Mouse (Mus musculus): ENCODE results near the gene Pvrig. TPM values are rescaled to one million over a fixed set of nuclear protein-coding genes. Genes with fewer than 3 reads are reported as not detected.

Gene Pvrig
- polyA plus RNA-seq, 1 experiment from 2014 or later, result not detected

Other genes starting within 250 kb of the Pvrig start
- gene Zscan21, start 225.1 kb upstream of the Pvrig start, polyA plus RNA-seq (2014; fragmentation: Nextera tagmentation; extraction: Ambion mirVana), result 40.0 and 40.4 TPM in 2 replicates
- gene Zfp113, start 186.2 kb upstream of the Pvrig start, polyA plus RNA-seq (2014; fragmentation: Nextera tagmentation; extraction: Ambion mirVana), result 10.3 and 10.4 TPM in 2 replicates
- gene Cops6, start 180.9 kb upstream of the Pvrig start, polyA plus RNA-seq (2014; fragmentation: Nextera tagmentation; extraction: Ambion mirVana), result 242 and 254 TPM in 2 replicates
- gene Ap4m1, start 170.0 kb upstream of the Pvrig start, polyA plus RNA-seq (2014; fragmentation: Nextera tagmentation; extraction: Ambion mirVana), result 9.4 and 9.6 TPM in 2 replicates
- gene Mcm7, start 169.5 kb upstream of the Pvrig start, polyA plus RNA-seq (2014; fragmentation: Nextera tagmentation; extraction: Ambion mirVana), result 89.0 and 102 TPM in 2 replicates
- gene Taf6, start 154.5 kb upstream of the Pvrig start, polyA plus RNA-seq (2014; fragmentation: Nextera tagmentation; extraction: Ambion mirVana), result 65.2 and 66.0 TPM in 2 replicates
- gene Cnpy4, start 154.5 kb upstream of the Pvrig start, polyA plus RNA-seq (2014; fragmentation: Nextera tagmentation; extraction: Ambion mirVana), result 18.5 and 22.8 TPM in 2 replicates
- 6.1 and 6.5 TPM in 2 replicates for gene Mblac1, start 147.6 kb upstream of the Pvrig start, polyA plus RNA-seq (2014; fragmentation: Nextera tagmentation; extraction: Ambion mirVana)
- not detected in 2 replicates for gene Nxpe5, start 116.1 kb upstream of the Pvrig start, polyA plus RNA-seq (2014; fragmentation: Nextera tagmentation; extraction: Ambion mirVana)
- 80.5 and 93.6 TPM in 2 replicates for gene Lamtor4, start 86.5 kb upstream of the Pvrig start, polyA plus RNA-seq (2014; fragmentation: Nextera tagmentation; extraction: Ambion mirVana)
- gene BC037034, start 77.9 kb upstream of the Pvrig start, polyA plus RNA-seq (2014; fragmentation: Nextera tagmentation; extraction: Ambion mirVana), result 2.9 and 3.3 TPM in 2 replicates
- gene Gal3st4, start 69.1 kb upstream of the Pvrig start, polyA plus RNA-seq (2014; fragmentation: Nextera tagmentation; extraction: Ambion mirVana), result 0.57 and 0.75 TPM in 2 replicates
- gene Gm43720, start 62.0 kb upstream of the Pvrig start, polyA plus RNA-seq (2014; fragmentation: Nextera tagmentation; extraction: Ambion mirVana), result 0.05 TPM in 1 of 2 replicates, not detected in the other
- gene Gpc2, start 62.0 kb upstream of the Pvrig start, polyA plus RNA-seq (2014; fragmentation: Nextera tagmentation; extraction: Ambion mirVana), result 1.3 and 1.5 TPM in 2 replicates
- gene Stag3, start 61.7 kb upstream of the Pvrig start, polyA plus RNA-seq (2014; fragmentation: Nextera tagmentation; extraction: Ambion mirVana), result 2.0 and 2.1 TPM in 2 replicates
- gene Zfp157, start 99.5 kb downstream of the Pvrig start, polyA plus RNA-seq (2014; fragmentation: Nextera tagmentation; extraction: Ambion mirVana), result 23.8 and 24.9 TPM in 2 replicates
- not detected in 2 replicates for gene 1700123K08Rik, start 222.8 kb downstream of the Pvrig start, polyA plus RNA-seq (2014; fragmentation: Nextera tagmentation; extraction: Ambion mirVana)

All from heart, embryonic 14.5 days (tissue).